Mouse (Mus musculus): ENCODE data around the gene Dolk. TPM values are rescaled to one million over a fixed set of nuclear protein-coding genes. Genes with fewer than 3 reads are reported as not detected.

Gene Dolk
- 28.0 and 30.6 TPM in 2 replicates for polyA plus RNA-seq (2015; fragmentation: Nextera tagmentation; extraction: Ambion mirVana)

DNA sequence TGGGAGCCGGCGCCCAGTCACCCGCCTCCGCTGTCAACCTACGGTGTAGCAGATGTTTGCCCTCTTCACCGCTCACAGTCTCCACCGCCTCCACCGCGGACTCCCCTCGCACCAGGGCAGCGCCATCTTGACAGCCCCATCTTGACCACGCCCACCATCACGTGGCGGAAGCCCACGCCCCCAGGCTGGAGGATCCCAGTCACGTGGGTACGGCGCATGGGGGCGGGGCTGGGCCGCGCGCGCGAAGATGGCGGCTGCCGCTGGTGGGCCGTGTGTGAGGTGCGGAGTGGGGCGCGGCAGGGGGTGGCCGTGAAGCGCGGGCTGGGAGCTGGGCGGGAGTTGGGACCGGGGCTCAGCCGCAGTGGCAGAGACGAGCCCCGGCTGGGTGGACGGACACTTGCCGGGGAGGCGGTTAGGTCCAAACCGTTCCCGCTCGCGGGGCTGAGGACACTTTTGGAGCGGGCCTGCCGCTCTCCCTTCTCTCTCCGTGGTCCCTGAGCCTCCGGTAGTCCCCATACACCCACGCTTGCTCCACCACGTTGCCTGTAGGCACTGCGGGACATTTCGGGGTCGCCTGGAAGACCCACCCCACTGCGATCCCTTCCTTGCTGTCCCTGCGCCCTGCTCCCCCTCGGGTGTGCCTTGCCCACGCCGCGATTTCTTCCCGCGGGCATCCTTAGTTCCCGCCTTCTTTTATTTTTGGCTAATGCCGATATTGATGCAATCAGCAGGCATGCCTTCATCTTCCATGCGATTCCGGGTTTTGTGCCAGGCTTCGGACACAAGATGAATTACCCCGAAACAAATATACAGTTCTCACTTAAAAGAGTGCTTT lies at the start of gene Dolk, which contains the start of gene Nup188:
TSS of gene Dolk (minus strand) at position 143 of the 835 bp plus-strand sequence.
TSS of gene Nup188 (plus strand) at position 206 of the 835 bp plus-strand sequence.
- peaks cover 18% of the 10 kb centered on the region for H3K36me3 ChIP-seq (ENCODE audit: poor library complexity, severe bottlenecking)
- H3K4me2 ChIP-seq = peak within 1 kb of the TSS; percentile 99
- WGBS = under 1% methylated on average over 66 of the region's 68 CpGs
- peak within 1 kb of the TSS; percentile 92 for H3K9ac ChIP-seq
- no peaks in the 10 kb centered on the region for H3K27me3 ChIP-seq
- peaks cover 24% of the 10 kb centered on the region for H3K4me1 ChIP-seq
- H3K9me3 ChIP-seq (replicated peaks) = no peaks in the 10 kb centered on the region
- peak within 1 kb of the TSS; percentile 44 for H3K27ac ChIP-seq
- peak within 1 kb of the TSS; percentile 95 for H3K4me3 ChIP-seq
- peak; percentile 94 for ATAC-seq

DNA sequence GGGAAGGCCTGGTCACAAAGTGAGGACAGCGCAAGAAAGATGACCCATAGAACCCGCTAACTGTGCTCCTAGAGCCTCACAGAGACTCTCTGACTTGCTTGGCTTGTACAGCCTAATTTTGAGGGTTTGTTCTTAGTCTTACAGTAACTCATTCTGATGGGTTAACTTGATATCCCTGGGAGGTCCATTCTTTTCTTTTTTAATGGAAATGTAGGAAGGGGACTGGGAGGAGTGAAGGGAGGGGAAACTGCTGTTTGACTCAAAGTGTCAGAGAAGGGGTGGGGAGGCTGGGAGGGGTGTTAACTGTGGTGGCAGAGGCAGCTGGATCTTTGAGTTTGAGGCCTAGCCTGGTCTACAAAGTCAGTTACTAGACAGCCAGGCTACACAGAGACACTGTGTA lies 49.2 kb upstream of the Dolk start:
- Histone ChIP-seq H3K4me2 (no peak overlapping the region), H3K27me3 (no peaks in the 10 kb centered on the region), H3K36me3 (ENCODE audit: poor library complexity, severe bottlenecking) (peaks cover 95% of the 10 kb centered on the region), H3K27ac (no peak overlapping the region), H3K4me3 (no peak overlapping the region), H3K4me1 (no peaks in the 10 kb centered on the region), H3K9ac (no peak overlapping the region), H3K9me3 (replicated peaks) (no peaks in the 10 kb centered on the region)
- no peak for ATAC-seq
- WGBS = 94% methylated on average over 2 of the region's 2 CpGs

DNA sequence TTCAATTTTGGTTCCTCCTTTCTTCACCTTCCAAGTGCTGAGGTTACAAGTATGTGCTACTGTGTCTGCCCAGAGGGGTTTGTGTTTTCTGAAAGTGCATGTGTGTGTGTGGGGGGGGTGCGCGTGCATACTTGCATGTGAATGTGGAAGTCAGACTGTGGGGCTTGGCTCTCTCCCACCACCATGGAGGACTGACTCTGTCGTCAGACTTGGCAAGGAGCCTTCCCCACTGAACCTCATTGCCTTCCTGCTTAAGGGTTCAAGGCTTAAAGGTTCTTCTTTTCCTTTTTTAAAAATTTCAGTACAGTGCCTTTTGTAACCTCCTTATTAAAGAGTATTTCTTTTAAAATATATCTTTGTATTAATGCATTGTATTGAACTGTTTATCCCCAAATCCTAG lies 42.7 kb upstream of the Dolk start:
- no peak for ATAC-seq
- no peaks in the 10 kb centered on the region for H3K9me3 ChIP-seq (replicated peaks)
- 91% methylated on average over 3 of the region's 3 CpGs for WGBS
- H3K27me3 ChIP-seq = no peaks in the 10 kb centered on the region
- no peaks in the 10 kb centered on the region for H3K4me1 ChIP-seq
- no peak overlapping the region for H3K27ac ChIP-seq
- H3K4me2 ChIP-seq = no peak overlapping the region
- no peak overlapping the region for H3K4me3 ChIP-seq
- H3K9ac ChIP-seq = no peak overlapping the region
- H3K36me3 ChIP-seq (ENCODE audit: poor library complexity, severe bottlenecking) = peaks cover 98% of the 10 kb centered on the region

DNA sequence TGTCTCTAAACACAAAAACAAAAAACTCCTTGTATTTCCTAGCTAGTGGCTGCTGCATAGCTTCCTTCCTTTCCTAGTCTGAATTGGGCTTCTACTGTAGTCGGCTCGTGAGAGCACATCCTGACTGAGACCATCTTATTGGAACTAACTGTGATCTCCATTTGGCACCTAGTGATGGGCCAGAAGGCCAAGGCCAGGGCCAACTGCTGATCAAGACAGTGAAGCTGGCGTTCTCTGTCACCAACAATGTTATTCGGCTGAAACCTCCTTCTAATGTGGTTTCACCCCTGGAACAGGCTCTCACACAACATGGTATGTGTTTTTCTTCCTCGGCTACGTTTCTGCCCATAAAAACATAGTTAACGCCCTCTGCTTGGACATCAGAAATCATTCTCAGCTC lies 41.1 kb upstream of the Dolk start:
- WGBS = 94% methylated on average over 7 of the region's 7 CpGs
- no peak overlapping the region for H3K27ac ChIP-seq
- peaks cover 98% of the 10 kb centered on the region for H3K36me3 ChIP-seq (ENCODE audit: poor library complexity, severe bottlenecking)
- no peaks in the 10 kb centered on the region for H3K27me3 ChIP-seq
- no peak overlapping the region for H3K4me3 ChIP-seq
- H3K4me2 ChIP-seq = no peak overlapping the region
- no peak for ATAC-seq
- no peak overlapping the region for H3K9ac ChIP-seq
- H3K4me1 ChIP-seq = no peaks in the 10 kb centered on the region
- H3K9me3 ChIP-seq (replicated peaks) = no peaks in the 10 kb centered on the region

DNA sequence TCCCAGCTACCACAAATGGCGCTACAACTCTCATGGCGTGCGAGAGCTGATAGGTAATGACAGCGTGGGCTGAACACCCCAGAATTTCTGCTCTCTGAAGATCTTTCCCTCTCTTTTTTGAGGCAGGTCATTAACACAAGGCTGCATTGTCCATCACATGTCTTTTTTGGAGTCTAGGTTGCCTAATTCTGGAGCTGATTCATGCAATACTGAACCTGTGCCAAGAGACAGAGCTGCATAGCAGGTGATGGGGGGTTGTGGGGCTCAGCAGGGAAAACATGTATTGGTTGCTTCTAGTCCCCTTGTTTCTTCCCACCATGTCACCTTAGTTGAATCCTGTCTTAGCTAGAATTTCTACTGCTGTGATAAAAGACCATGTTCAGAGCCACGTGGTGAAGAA lies 39.2 kb upstream of the Dolk start:
- Histone ChIP-seq H3K4me2 (no peak overlapping the region), H3K9ac (no peak overlapping the region), H3K4me3 (no peak overlapping the region), H3K9me3 (replicated peaks) (no peaks in the 10 kb centered on the region), H3K27ac (no peak overlapping the region), H3K27me3 (no peaks in the 10 kb centered on the region), H3K36me3 (ENCODE audit: poor library complexity, severe bottlenecking) (peaks cover 98% of the 10 kb centered on the region), H3K4me1 (no peaks in the 10 kb centered on the region)
- no peak for ATAC-seq
- WGBS = 92% methylated on average over 5 of the region's 5 CpGs

DNA sequence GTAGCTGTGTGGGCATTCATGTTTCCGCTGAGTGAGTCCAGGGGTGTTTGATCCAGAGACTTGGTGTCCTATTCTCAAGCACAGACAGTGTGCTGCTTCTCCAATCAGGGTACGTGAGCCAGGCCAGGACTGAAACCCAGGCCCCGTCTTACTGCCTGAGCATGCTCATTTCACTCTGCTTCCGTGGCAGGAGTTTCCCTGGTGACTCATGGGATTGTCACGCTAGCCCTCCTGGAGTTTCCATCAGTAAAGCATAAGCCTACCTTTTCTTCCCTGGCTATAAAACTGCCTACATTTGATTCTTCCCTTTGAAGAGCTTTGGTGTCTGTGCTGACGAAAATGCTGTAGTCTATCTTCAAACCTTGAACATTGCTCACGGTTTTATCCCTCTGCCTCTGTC lies 37.0 kb upstream of the Dolk start:
- H3K9ac ChIP-seq = peak overlapping the region; percentile 8; the same call in 1 of the 2 replicates
- H3K27me3 ChIP-seq = no peaks in the 10 kb centered on the region
- ATAC-seq = no peak
- H3K27ac ChIP-seq = no peak overlapping the region
- H3K4me3 ChIP-seq = no peak overlapping the region
- H3K9me3 ChIP-seq (replicated peaks) = no peaks in the 10 kb centered on the region
- peaks cover 97% of the 10 kb centered on the region for H3K36me3 ChIP-seq (ENCODE audit: poor library complexity, severe bottlenecking)
- no peak overlapping the region for H3K4me2 ChIP-seq
- no peaks in the 10 kb centered on the region for H3K4me1 ChIP-seq
- 88% methylated on average over 7 of the region's 7 CpGs for WGBS

DNA sequence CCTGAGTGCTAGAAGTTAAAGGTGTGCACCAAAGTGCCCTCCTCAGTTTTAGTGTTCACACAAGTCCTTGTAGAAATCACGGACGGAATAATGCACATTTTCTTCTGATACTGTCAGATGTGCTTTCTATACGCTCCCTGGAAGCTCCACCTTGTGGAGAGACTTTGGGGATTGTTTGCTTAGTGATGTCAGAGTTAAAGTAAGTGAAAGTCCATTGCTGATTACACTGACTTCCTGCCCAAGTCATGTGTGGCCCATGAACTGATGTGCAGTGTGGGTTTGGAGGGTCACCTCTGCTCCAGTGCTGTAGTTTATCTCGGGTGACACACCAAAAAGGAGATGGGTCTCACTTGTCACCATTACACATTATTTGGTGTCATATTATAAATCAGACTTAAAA lies 33.1 kb upstream of the Dolk start:
- Histone ChIP-seq H3K4me3 (no peak overlapping the region), H3K27ac (no peak overlapping the region), H3K4me1 (no peaks in the 10 kb centered on the region), H3K4me2 (no peak overlapping the region), H3K36me3 (ENCODE audit: poor library complexity, severe bottlenecking) (peaks cover 96% of the 10 kb centered on the region), H3K27me3 (no peaks in the 10 kb centered on the region), H3K9me3 (replicated peaks) (no peaks in the 10 kb centered on the region), H3K9ac (no peak overlapping the region)
- 94% methylated on average over 4 of the region's 4 CpGs for WGBS
- ATAC-seq = no peak

DNA sequence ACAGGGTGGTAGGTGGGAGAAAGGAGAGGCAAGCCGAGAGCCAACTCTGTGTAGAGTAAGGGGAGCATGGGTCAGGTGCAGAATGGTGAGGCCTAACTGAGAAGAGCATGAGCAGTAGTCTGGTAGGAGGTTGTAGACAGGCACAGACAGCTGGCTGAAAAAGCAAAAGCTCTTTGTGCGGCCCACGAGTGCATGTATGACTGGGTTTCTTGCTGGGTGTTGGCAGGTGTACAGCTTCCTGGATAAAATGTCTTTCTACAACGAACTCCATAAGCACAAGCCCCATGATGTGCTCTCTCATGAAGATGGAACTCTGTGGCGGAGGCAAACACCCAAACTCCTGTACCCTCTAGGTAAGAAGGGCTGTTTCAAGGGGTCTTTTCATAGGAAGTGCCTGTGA lies 30.8 kb upstream of the Dolk start:
- no peaks in the 10 kb centered on the region for H3K9me3 ChIP-seq (replicated peaks)
- H3K27ac ChIP-seq = no peak overlapping the region
- H3K4me1 ChIP-seq = no peaks in the 10 kb centered on the region
- H3K9ac ChIP-seq = no peak overlapping the region
- H3K4me3 ChIP-seq = no peak overlapping the region
- WGBS = 96% methylated on average over 5 of the region's 5 CpGs
- no peak for ATAC-seq
- H3K4me2 ChIP-seq = no peak overlapping the region
- peaks cover 96% of the 10 kb centered on the region for H3K36me3 ChIP-seq (ENCODE audit: poor library complexity, severe bottlenecking)
- no peaks in the 10 kb centered on the region for H3K27me3 ChIP-seq

DNA sequence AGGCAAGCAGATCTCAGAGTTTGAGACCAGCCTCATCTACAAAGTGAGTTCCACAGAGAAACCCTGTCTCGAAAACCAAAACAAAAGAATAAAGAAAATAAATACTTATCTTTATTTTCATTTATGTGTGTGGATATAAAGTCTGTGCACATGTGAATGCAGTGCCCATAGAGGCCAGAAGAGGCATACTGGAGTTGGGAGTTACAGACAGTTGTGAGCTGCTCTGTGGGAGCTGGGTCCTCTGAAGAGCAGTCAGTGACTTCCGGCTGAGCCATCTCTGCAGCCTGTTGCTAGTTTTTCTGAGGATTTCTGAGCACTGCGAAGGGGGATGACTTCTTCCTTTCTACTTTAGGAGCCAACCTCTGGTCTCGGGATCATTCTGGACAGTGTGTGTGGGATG lies 30.0 kb upstream of the Dolk start:
- Histone ChIP-seq H3K9ac (no peak overlapping the region), H3K27ac (no peak overlapping the region), H3K4me2 (no peak overlapping the region), H3K4me1 (no peaks in the 10 kb centered on the region), H3K4me3 (no peak overlapping the region), H3K9me3 (replicated peaks) (no peaks in the 10 kb centered on the region), H3K36me3 (ENCODE audit: poor library complexity, severe bottlenecking) (peaks cover 95% of the 10 kb centered on the region), H3K27me3 (no peaks in the 10 kb centered on the region)
- ATAC-seq = no peak
- WGBS = 94% methylated on average over 4 of the region's 4 CpGs

DNA sequence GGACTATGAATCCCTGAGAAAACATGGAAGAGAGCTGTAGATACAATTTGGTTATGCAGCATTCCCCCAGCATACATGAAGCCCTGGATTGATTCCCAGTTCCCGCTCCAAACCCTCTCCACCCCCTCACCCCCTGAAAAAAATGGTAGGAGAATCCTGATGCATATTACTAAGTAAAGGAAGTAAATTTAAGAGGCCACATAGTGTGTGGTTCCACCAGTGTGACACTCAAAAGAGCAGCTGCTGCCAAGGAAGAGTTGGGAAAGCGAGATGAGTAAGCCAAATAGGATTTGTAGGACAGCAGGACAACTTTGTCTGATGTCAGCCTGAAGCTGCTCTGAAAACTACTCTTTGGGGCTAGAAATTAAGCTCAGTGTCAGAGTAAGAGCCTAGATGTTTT lies 25.3 kb upstream of the Dolk start:
- H3K27me3 ChIP-seq = no peaks in the 10 kb centered on the region
- 91% methylated on average over 2 of the region's 2 CpGs for WGBS

DNA sequence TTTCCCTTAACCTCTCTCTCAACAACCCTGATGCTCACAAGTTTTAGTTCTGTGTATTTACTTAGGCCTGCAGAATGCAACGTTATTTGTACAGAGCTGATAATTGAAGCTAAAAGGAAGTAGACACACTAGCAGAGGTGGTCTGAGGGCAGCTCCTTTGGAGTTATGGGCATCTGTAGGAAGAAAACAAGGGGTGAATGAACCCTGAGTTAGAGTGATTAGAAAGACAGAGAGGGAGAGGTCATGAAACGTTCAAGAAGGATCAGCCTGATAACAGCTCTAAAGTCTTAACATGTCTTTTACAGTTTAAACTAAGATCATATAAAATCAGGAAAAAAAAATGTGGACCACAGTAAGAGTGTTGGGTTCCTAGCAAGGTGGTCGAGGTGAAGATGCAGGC lies 23.2 kb upstream of the Dolk start:
- Histone ChIP-seq H3K4me2 (no peak overlapping the region), H3K27me3 (no peaks in the 10 kb centered on the region), H3K27ac (no peak overlapping the region), H3K36me3 (ENCODE audit: poor library complexity, severe bottlenecking) (peaks cover 98% of the 10 kb centered on the region), H3K9me3 (replicated peaks) (no peaks in the 10 kb centered on the region), H3K4me3 (no peak overlapping the region), H3K9ac (no peak overlapping the region), H3K4me1 (no peaks in the 10 kb centered on the region)
- ATAC-seq = no peak
- 94% methylated on average over 3 of the region's 3 CpGs for WGBS

More for the DNA sequence above, 25.3 kb upstream of the Dolk start:
- no peaks in the 10 kb centered on the region for H3K4me1 ChIP-seq
- H3K4me3 ChIP-seq = no peak overlapping the region
- no peak for ATAC-seq
- peaks cover 97% of the 10 kb centered on the region for H3K36me3 ChIP-seq (ENCODE audit: poor library complexity, severe bottlenecking)
- no peak overlapping the region for H3K4me2 ChIP-seq
- no peaks in the 10 kb centered on the region for H3K9me3 ChIP-seq (replicated peaks)
- no peak overlapping the region for H3K27ac ChIP-seq
- H3K9ac ChIP-seq = no peak overlapping the region

DNA sequence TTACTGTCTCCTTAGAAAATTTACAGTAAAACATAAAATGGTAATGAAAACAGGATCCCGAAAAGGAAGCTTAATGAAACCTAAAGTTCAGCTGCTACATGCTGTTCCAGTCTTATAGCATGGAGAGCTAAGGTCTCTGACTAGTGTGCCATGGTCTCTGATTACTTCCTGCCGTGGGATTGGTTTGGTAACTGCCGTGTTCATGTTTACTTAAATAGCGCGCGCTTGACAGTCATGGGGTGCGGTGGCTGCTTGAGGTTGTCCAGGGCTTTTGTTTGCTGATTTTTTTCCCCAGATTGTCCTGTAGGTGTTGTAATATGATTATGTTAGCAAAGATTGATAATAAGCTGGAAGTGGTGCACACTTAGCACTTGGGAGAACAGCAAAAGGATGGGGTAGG lies 20.0 kb upstream of the Dolk start:
- H3K4me2 ChIP-seq = no peak overlapping the region
- WGBS = 97% methylated on average over 7 of the region's 7 CpGs
- no peak overlapping the region for H3K27ac ChIP-seq
- no peaks in the 10 kb centered on the region for H3K4me1 ChIP-seq
- H3K27me3 ChIP-seq = no peaks in the 10 kb centered on the region
- peaks cover 99% of the 10 kb centered on the region for H3K36me3 ChIP-seq (ENCODE audit: poor library complexity, severe bottlenecking)
- H3K9me3 ChIP-seq (replicated peaks) = no peaks in the 10 kb centered on the region
- H3K4me3 ChIP-seq = no peak overlapping the region
- H3K9ac ChIP-seq = no peak overlapping the region
- ATAC-seq = no peak

DNA sequence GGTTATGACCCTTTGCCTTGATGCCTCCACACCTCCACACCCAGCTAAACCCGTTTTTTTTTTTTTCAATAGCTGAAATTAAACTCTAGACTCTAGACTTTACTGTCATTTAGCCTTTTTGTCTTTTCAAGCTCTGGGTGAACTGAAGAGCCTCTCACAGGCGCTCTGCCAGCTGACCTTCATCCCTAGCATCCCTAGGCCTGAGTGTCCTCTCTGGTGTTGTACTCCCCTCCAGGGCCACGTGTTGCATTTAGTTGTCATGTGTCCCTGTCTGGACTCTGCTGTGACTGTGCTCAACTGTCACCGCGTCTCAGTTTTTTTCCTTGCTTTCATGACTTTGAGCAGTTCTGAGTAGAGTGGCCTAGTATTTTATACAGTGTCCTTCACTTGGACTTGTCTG lies 13.8 kb upstream of the Dolk start:
- 89% methylated on average over 5 of the region's 5 CpGs for WGBS
- H3K4me2 ChIP-seq = no peak overlapping the region
- no peak overlapping the region for H3K27ac ChIP-seq
- H3K4me3 ChIP-seq = no peak overlapping the region
- H3K9ac ChIP-seq = no peak overlapping the region
- H3K27me3 ChIP-seq = no peaks in the 10 kb centered on the region
- no peaks in the 10 kb centered on the region for H3K9me3 ChIP-seq (replicated peaks)
- H3K36me3 ChIP-seq (ENCODE audit: poor library complexity, severe bottlenecking) = peaks cover 83% of the 10 kb centered on the region
- H3K4me1 ChIP-seq = no peaks in the 10 kb centered on the region
- no peak for ATAC-seq
